Mouse (Mus musculus) testis, adult 2 months (tissue): ENCODE measurements around the gene Fam219b. TPM values are rescaled to one million over a fixed set of nuclear protein-coding genes. Genes with fewer than 3 reads are reported as not detected.

Source experiments
- H3K27ac ChIP-seq: fragments of 200-500 bp; 2 replicates; pipeline ENCODE4 v1.5.1; 2012; ENCODE audit warnings: low read depth, low read length; ENCODE audit not compliant: control insufficient read depth, insufficient read depth
- H3K27me3 ChIP-seq: fragments of 200-500 bp; 2 replicates; pipeline ENCODE4 v1.6.1; 2012; ENCODE audit warnings: mild to moderate bottlenecking, low read length, moderate library complexity; ENCODE audit not compliant: control insufficient read depth, insufficient read depth
- H3K36me3 ChIP-seq: fragments of 200-500 bp; 2 replicates; pipeline ENCODE4 v1.6.1; 2012; ENCODE audit warnings: mild to moderate bottlenecking, low read length; ENCODE audit not compliant: control insufficient read depth, insufficient read depth
- H3K4me1 ChIP-seq: fragments of 200-500 bp; 2 replicates; pipeline ENCODE4 v1.6.1; 2012; ENCODE audit warnings: low read length; ENCODE audit not compliant: control insufficient read depth, insufficient read depth
- H3K4me3 ChIP-seq: fragments of 200-500 bp; 2 replicates; pipeline ENCODE4 v1.5.1; 2012; ENCODE audit warnings: low read depth, mild to moderate bottlenecking, low read length, moderate library complexity, mixed read lengths; ENCODE audit not compliant: control insufficient read depth
- CTCF ChIP-seq: fragments of 200-500 bp; IDR thresholded peaks from 2 replicates; pipeline ENCODE4 v1.5.1; 2012; ENCODE audit warnings: low read depth, mild to moderate bottlenecking, inconsistent platforms, low read length, moderate library complexity; ENCODE audit not compliant: control insufficient read depth, insufficient read depth, insufficient replicate concordance
- POLR2A ChIP-seq: fragments of 200-500 bp; IDR thresholded peaks from 2 replicates; pipeline ENCODE4 v1.6.1; 2012; ENCODE audit warnings: low read depth, mild to moderate bottlenecking, inconsistent platforms, low read length, moderate library complexity; ENCODE audit not compliant: control insufficient read depth
- polyA plus RNA-seq: library from polyadenylated mRNA; depleted of rRNA; stranded (reverse); fragments of >200 nt; gene quantifications from 2 replicates; pipeline ENCODE4 v1.2.3, GENCODE M21; 2012

The Fam219b gene
- polyA plus RNA-seq, 1 experiment: 2.8 TPM

DNA sequence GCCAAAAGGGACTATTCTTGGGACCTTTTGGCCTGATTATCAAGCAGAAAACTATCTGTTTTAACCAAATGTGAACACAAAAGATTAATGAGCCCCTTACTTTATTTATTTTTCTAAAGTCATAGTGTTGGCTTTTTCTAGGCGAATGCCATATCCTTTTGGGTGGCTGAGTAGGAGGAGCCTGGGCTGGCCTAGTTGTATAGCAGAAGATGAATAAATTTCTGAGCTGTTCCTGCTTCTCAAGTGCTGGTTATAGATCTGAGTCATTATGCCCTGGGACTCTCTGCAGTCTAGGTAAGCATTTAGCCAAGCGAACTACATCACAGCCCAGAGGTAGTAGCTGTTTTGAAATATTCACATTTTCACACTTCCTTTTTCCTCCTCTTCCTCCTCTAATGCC, 11.8 kb upstream of the Fam219b start:
- H3K4me3 ChIP-seq: no peak overlapping the region
- TF ChIP-seq CTCF: no peak
- TF ChIP-seq POLR2A: no peak
- no peaks in the 10 kb centered on the region for H3K27me3 ChIP-seq
- no peak overlapping the region for H3K27ac ChIP-seq
- H3K4me1 ChIP-seq: peaks cover 4% of the 10 kb centered on the region
- no peaks in the 10 kb centered on the region for H3K36me3 ChIP-seq

DNA sequence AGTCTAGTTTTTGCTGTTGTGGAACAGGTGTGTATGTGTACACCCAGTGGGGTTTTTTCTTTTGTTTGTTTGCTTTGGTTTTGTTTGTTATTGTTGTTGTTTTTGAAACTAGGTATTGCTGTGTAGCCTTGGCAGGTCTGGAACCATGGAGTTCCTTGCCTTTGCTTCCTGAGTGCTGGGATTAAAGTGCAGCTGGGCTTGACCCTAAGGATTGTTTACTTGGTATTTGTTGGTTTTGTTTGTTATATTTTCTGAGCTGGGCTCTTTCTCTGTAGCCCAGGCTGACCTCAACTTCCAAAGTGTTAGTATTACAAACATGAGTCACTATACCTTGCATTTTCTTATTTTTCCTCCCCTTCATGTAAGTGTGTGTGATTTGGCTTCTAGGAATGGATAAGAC, 10.9 kb upstream of the Fam219b start:
- Histone ChIP-seq H3K4me3 (no peak overlapping the region), H3K4me1 (peaks cover 4% of the 10 kb centered on the region), H3K27me3 (no peaks in the 10 kb centered on the region), H3K36me3 (no peaks in the 10 kb centered on the region), H3K27ac (no peak overlapping the region)
- no peak for TF ChIP-seq POLR2A
- no peak for TF ChIP-seq CTCF

DNA sequence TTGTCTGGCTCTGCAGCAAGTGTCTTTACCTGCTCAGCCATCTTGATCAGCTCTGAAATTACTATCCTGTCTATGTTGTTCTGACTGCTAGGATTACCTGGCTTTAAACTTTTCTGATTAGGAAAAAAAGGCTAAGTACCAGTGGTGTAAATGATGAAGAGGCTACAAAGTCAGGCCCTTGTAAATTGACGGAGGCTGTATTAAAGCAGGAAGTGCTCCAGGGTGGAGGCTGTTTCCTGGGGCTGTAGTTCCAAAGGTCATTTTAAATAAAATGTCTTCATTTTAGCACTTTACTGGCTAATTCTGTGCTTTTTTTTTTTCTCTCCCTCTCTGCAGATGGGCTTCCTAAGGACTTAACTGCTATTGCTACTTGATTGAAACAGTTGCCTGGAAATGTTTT, 5.4 kb upstream of the Fam219b start:
- H3K4me1 ChIP-seq: peaks cover 4% of the 10 kb centered on the region
- TF ChIP-seq CTCF (no peak), POLR2A (no peak)
- no peaks in the 10 kb centered on the region for H3K27me3 ChIP-seq
- H3K36me3 ChIP-seq: no peaks in the 10 kb centered on the region; the same call in 1 of the 2 replicates
- H3K4me3 ChIP-seq: no peak overlapping the region
- no peak overlapping the region for H3K27ac ChIP-seq

DNA sequence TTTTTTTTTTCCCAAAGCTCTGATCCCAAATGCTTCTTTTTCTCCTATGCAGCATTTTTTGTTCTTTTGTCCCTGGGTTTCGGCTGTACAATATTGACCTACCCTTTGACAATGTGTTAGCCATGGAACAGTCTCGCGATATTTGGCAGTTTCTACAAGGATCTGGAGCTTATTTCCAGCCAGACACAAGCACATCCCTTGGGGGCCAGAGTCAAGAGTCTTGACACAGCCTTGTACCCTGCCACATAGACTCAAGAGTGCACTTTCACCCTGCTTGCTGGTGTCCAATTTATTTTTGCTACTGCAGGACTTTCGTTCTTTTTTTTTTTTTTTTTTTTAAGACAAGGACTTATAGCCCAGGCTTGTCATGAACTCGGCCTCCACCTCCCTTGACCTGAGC, 966 bp upstream of the Fam219b start:
- no peaks in the 10 kb centered on the region; the same call in 1 of the 2 replicates for H3K36me3 ChIP-seq

DNA sequence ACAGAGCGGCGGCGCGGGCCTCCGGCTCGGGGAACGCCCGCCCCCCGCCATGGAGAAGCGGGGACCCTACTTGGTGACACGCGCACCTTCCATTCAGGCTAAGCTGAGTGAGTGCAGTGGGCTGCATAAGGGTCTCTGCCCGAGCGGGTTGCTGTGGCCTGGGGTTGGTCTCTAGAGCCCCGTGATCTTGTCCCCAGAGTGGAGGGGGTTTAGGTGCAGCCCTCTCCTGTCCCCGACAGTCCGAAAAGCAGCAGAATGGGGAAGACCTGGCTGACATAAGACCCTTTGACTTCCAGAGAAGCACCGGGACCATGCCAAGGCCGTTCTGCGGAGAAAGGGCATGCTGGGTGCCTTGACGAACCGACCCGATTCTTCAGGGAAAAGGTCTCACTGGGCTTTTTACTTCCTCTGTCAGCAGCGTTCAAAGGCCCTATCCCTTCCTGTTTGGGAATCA, 427 bp downstream of the Fam219b start:
- Histone ChIP-seq H3K4me3 (peak overlapping the region; percentile 93), H3K27me3 (no peaks in the 10 kb centered on the region), H3K36me3 (no peaks in the 10 kb centered on the region), H3K4me1 (peaks cover 8% of the 10 kb centered on the region), H3K27ac (peak overlapping the region; percentile 89)
- no peak for TF ChIP-seq POLR2A
- TF ChIP-seq CTCF: peak; percentile 10; the same call in 1 of the 2 replicates

More for the DNA sequence above, 966 bp upstream of the Fam219b start:
- H3K4me1 ChIP-seq: peaks cover 8% of the 10 kb centered on the region
- H3K27ac ChIP-seq: 0 out of 2 replicates have a peak overlapping the region, but pooled peaks have one; percentile 89
- H3K27me3 ChIP-seq: no peaks in the 10 kb centered on the region
- no peak overlapping the region for H3K4me3 ChIP-seq
- TF ChIP-seq CTCF: no peak
- no peak for TF ChIP-seq POLR2A

DNA sequence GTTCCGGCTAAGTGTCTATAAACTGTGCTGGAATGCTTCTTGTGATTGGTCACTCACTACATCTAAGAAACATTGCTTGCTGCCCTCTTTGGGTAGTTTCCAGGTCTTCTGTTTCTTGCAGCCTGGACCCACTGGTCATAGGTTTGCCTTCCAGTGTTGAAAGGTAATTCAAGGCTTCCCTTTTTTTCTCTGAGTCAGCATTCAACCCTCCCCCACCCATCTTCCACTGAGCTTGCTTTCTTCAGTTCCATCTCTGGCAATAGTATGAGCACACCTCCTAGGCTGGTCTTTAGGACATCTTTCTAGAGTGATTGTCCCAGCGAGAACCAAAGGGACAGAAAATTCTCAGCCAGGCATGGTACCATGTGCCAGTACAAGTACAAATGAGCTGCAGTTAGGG, 2.2 kb downstream of the Fam219b start:
- Histone ChIP-seq H3K4me1 (peaks cover 8% of the 10 kb centered on the region), H3K4me3 (no peak overlapping the region), H3K36me3 (no peaks in the 10 kb centered on the region), H3K27me3 (no peaks in the 10 kb centered on the region), H3K27ac (no peak overlapping the region)
- no peak for TF ChIP-seq CTCF
- no peak for TF ChIP-seq POLR2A

DNA sequence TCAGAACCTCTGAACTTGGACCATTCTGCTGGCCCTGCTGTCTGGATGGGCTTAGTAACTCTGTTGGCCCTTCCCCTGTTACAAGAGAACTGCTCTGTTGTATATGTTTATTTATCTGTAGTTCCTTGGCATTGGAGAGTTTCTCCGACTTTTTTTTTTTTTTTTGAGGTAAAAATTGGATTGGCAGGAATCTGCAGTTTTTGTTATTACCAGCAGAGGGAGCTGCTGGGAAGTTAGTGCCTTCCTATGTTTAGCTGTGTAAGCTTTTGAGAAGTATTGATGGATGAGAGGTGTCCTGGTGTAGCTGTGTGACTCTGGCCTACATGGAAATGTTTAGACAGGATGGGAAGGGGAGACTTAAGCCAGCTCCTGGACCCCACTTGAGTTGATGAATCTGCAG, 4.0 kb downstream of the Fam219b start:
- Histone ChIP-seq H3K36me3 (no peaks in the 10 kb centered on the region; the same call in 1 of the 2 replicates), H3K27ac (no peak overlapping the region), H3K4me1 (peaks cover 8% of the 10 kb centered on the region), H3K27me3 (no peaks in the 10 kb centered on the region), H3K4me3 (no peak overlapping the region)
- TF ChIP-seq POLR2A (no peak), CTCF (no peak)

DNA sequence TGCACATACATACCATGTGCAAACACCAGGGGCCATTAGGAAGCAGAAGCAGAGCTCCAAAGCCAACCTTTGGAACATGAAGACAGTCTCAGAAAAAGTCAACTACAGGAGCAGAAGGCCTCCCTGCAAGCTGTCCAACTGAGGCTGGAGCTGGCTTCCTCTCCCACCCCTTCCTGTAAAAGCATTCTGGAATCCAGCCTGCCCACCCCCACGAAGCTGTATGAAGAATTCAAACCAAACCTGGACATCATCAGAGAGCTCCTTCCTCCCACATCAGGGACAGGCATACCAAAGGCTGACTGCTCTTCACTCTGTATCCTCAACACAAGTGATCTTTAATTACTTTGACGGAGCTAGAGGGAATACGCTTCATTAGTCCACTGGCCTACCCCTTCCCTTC, 6.6 kb downstream of the Fam219b start:
- Histone ChIP-seq H3K4me3 (no peak overlapping the region), H3K4me1 (peaks cover 14% of the 10 kb centered on the region), H3K36me3 (peaks cover 1% of the 10 kb centered on the region), H3K27ac (no peak overlapping the region), H3K27me3 (no peaks in the 10 kb centered on the region)
- TF ChIP-seq POLR2A (no peak), CTCF (no peak)
